Mouse (Mus musculus): Measurements from ENCODE around the gene Tomm20.
"Not testable (repeated sequence)": the region's sequence is repeated elsewhere in the genome, so short reads cannot be mapped to it uniquely, and the experiment has no call there.

The Tomm20 gene

GRCm38 (mm10) chr8:126945730-126946163, at the start of gene Tomm20:
Gene Tomm20 (minus strand): TSS chr8:126945844.
- peak; percentile 95 for ATAC-seq (ENCODE audit: insufficient number of reproducible peaks, low FRiP score, low TSS enrichment)

DNA sequence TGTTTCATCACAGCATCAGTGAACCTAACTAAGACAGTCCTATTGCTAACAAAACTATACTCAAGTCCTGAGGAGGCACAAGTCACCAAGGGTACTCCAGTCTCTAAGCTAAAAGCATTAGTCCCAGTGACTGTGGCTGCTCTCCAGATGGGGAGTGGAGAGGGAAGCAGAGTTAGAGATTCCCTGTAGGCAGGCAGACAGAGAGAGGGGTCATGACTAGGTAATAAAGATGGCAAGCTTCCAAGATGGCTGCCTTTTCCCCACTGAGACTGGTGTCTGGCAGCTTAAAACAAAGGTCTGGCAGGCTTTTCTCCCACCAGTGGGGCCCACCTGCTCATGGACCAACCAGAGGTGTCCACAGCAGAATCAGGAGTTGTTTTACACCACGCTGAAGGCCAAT, 48.9 kb upstream of the Tomm20 start:
- ATAC-seq (ENCODE audit: insufficient number of reproducible peaks, low FRiP score, low TSS enrichment), result no peak

- ATAC-seq (ENCODE audit: insufficient number of reproducible peaks, low FRiP score, low TSS enrichment), result no peak
These were observed 43.9 kb upstream of the Tomm20 start for GRCm38 (mm10) chr8:126989363-126990153.

DNA sequence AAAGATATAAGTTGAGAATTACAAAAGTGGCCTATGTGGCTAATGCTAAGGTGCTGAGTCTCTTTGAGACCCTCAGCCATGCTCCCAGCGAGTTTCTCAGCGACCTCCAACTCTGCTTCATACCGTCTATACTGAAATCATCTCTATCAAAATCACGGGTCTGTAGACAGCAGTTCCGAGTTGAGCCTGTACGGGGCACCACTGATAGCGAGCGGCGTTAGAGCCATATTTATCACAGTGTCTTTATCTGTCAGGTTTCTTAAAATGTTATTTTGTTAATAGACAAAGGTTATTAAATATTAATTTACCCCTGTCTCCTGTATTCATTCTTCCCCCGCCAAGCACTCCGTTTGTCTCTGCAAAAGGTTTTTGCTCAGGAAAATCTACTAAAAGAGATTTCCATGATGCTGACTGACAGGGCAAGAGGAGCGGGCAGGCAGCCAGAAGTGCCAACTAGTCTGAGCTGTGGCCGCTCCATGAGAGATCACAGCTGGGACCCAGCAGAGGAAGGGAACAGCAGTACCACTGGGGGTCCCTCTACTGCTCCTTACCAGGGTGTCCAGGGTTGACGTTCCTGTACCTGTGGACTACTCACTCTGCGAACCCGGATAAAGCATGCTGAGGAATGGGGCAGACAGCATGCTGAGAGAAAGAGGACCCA, 42.8 kb upstream of the Tomm20 start:
- no peak for ATAC-seq (ENCODE audit: insufficient number of reproducible peaks, low FRiP score, low TSS enrichment)

GRCm38 (mm10) chr8:126986495-126986894, 40.9 kb upstream of the Tomm20 start:
- ATAC-seq (ENCODE audit: insufficient number of reproducible peaks, low FRiP score, low TSS enrichment), result peak; percentile 68

- no peak for ATAC-seq (ENCODE audit: insufficient number of reproducible peaks, low FRiP score, low TSS enrichment)
These were observed 34.4 kb upstream of the Tomm20 start for GRCm38 (mm10) chr8:126980046-126980445.

DNA sequence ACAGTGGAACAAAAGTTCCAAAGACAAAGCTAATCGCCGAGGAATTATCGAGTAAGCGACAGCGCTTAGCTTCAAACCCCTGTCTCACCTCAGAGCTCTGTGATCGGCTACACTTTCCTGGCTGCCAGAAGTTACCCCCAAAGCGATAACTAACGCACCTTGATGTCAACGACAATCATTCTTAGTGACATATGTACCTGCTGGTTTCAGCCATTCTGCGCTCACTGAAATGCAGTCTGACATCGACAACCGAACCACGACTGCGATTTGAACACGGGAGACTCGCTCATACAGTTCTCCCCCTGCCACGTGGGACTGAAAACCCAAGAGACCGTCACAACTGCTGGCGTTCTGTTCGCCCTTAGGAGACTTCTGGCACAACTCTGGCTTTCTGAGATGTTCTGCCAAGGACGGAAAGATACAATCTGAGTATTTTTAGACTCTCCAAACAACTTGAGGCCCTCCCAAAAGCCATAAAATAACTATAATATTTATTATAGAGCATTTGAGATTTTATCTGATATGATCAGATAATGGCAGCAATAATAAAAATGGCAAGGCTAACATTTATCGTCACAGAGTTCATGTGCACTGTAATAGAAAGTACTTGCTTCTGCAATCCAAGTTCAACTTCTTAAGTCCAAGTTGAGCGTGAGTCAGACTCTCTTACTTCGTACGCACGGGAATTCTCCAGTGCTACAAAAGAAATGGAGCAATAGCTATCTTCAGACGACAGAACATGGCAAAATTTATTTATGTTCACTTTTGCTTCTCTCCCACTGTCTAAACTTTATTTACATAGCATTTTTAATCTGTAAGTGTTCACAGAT, 33.7 kb upstream of the Tomm20 start:
- no peak for ATAC-seq (ENCODE audit: insufficient number of reproducible peaks, low FRiP score, low TSS enrichment)

DNA sequence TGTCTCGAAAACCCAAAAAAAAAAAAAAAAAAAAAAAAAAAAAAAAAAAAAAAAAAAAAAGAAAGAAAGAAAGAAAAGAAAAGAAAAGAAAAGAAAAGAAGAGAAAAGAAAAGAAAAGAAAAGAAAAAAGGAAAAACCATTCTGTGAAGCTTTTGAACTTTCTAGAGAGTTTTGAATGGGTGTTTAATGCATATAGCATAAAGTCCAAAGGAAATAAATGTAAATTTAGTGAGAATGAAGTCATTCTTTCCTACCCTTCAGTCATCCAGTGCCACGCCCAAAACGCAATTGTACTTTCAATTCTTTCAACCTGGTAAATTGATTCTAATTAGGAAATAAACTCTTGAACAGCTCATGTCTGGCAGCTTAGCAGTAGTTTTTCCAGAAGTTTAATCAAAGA, 32.9 kb upstream of the Tomm20 start:
- ATAC-seq (ENCODE audit: insufficient number of reproducible peaks, low FRiP score, low TSS enrichment), result not testable (repeated sequence)

GRCm38 (mm10) chr8:126978028-126978427, 32.4 kb upstream of the Tomm20 start:
- no peak for ATAC-seq (ENCODE audit: insufficient number of reproducible peaks, low FRiP score, low TSS enrichment)

DNA sequence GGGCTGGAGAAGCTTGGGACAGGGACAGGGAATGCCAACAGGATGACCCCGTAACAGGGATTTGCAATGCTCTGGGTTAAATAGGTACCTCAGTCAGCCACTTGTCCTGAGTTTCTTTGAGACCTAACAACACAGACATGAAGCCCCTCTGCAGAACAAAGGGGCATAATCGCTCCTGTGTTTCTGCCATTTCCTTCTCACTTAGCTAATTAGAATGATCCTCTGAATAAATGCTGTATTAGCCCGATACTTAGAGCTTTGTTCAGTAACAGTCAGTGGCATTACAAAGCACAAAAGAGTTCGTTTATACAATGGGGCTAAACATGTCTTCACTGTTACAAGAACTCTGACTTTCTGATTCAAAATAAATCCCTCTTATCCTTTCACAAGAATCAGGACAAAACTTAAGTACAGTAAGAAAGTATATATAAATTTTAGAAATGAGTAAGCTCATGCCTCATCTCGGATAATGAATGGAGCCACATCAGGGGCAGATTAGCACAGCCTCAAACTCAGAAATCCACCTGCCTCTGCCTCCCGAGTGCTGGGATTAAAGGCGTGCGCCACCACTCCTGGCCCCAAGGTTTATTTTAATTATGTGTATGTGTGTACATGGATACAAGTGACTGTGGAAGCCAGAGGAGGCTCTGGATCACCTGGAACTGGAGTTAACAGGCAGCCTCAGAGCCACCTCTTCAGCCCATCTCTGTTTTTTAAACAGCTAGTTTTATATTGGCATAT, 31.1 kb upstream of the Tomm20 start:
- ATAC-seq (ENCODE audit: insufficient number of reproducible peaks, low FRiP score, low TSS enrichment), result no peak

DNA sequence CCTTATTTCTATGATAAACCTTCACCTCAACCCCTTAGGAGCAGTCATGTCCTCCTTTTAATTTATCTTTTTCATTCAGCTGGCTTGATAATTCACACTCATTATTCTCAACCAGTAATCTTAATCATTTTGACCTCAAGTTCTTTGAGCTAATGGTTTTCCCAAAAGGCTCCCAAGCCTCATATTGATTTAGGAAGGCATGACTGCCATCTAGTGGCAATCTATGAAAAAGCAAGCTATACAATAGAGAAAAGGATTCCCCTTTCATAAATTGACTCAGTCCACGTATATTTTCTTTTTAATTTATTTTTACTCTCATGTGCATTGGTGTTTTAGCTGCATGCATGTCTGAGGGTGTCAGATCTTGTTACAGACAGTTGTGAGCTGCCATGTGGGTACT, 30.1 kb upstream of the Tomm20 start:
- ATAC-seq (ENCODE audit: insufficient number of reproducible peaks, low FRiP score, low TSS enrichment), result no peak

GRCm38 (mm10) chr8:126974511-126974910, 28.9 kb upstream of the Tomm20 start:
- ATAC-seq (ENCODE audit: insufficient number of reproducible peaks, low FRiP score, low TSS enrichment), result no peak

GRCm38 (mm10) chr8:126973686-126974265, 28.1 kb upstream of the Tomm20 start:
- no peak for ATAC-seq (ENCODE audit: insufficient number of reproducible peaks, low FRiP score, low TSS enrichment)

DNA sequence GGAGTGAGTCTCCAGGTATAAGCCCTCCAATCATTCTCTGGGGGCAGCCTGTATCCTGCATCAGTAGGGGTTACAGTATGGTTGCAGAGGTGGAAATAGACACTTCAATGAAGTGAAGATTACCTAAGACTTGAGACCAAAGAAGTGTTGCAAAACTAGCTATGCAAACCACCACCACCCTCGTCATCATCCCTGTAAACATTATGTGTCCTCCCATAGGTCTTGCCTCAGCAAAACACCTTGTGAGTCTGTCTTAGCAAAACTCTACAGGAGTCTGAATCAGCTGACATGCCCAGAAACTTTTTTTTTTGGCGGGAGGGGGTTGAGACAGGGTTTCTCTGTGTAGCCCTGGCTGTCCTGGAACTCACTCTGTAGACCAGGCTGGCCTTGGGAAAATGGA, 27.0 kb upstream of the Tomm20 start:
- ATAC-seq (ENCODE audit: insufficient number of reproducible peaks, low FRiP score, low TSS enrichment), result no peak

DNA sequence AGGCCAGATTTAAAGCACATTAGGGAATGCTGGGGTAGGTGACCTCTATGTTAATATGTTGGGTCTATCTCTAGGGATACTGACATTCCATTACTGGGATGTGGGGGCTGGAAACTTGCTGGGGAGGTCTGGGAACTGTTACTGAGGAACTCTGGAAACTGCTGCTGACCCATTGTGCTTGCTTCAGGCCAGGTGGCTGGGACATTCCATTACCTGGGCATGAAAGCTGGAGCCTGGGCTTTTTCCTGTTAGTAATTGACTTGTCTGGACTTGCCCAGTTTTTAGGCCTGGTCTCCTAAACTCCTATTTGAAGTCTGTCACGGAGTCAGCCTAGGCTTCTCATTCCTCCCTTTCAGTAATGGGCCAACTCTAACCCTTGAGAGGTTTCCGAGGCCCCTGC, 26.5 kb upstream of the Tomm20 start:
- no peak for ATAC-seq (ENCODE audit: insufficient number of reproducible peaks, low FRiP score, low TSS enrichment)

GRCm38 (mm10) chr8:126971314-126971664, 25.6 kb upstream of the Tomm20 start:
- peak; percentile 23; the same call in 1 of the 2 replicates for ATAC-seq (ENCODE audit: insufficient number of reproducible peaks, low FRiP score, low TSS enrichment)

GRCm38 (mm10) chr8:126970579-126971313, 25.1 kb upstream of the Tomm20 start, which contains the start of gene Rbm34:
Gene Rbm34 (minus strand): TSS chr8:126971071.
- ATAC-seq (ENCODE audit: insufficient number of reproducible peaks, low FRiP score, low TSS enrichment), result peak; percentile 97

DNA sequence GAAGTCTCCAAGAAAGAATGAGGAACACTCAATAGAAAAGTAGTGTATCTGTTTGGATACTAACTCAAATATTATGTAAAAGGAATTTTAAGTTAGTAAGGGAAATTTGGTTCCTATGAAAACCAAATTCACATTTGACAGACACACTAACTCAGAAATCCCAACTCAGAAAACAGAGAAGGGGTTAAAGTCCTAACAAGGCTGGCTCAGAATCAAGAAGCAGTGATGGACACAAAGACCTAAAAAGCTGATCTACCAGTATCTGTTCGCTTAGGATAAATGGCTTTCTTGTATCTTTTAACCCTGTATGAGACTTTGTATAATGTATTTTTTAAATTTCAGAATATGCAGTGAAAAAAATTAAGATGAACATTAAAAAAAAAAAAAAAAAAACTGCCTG, 23.9 kb upstream of the Tomm20 start:
- ATAC-seq (ENCODE audit: insufficient number of reproducible peaks, low FRiP score, low TSS enrichment), result no peak

- ATAC-seq (ENCODE audit: insufficient number of reproducible peaks, low FRiP score, low TSS enrichment), result no peak
These were observed 22.5 kb upstream of the Tomm20 start for GRCm38 (mm10) chr8:126968107-126968506.
